Mouse (Mus musculus) CH12.LX (cell line): ENCODE results near the gene Morc2a.

Experiments used
- CTCF ChIP-seq, 2 experiments: IDR thresholded peaks in 1 of 2; conservative IDR thresholded peaks in 1 of 2; 2 replicates each; pipeline ENCODE4 v1.5.1; 2011 to 2012; ENCODE audit warnings: low read depth in 2 of 2, low read length in 2 of 2, improper control_type of control experiment in 1 of 2, inconsistent platforms in 1 of 2, mild to moderate bottlenecking in 1 of 2, moderate library complexity in 1 of 2
- POLR2A ChIP-seq: IDR thresholded peaks from 2 replicates; pipeline ENCODE4 v1.6.1; 2011; ENCODE audit warnings: low read depth, mild to moderate bottlenecking, improper control_type of control experiment, low read length

- no peak for TF ChIP-seq POLR2A
- no peak for TF ChIP-seq CTCF (conservative IDR thresholded peaks at IDR 0.05 in 1 of 2, IDR thresholded peaks at IDR 0.05 in 1 of 2; ENCODE audit: low read depth in 2 of 2, low read length in 2 of 2)
Observed at GRCm38 (mm10) chr11:3606456-3606855, 42.5 kb upstream of the Morc2a start.
